Mouse (Mus musculus) right cerebral cortex, adult 2 months (tissue): ENCODE data around the gene Shisa8.
"Not testable (repeated sequence)": the region's sequence is repeated elsewhere in the genome, so short reads cannot be mapped to it uniquely, and the experiment has no call there.

Experiments used
- DNase-seq, 2 experiments: peaks; one replicate each; pipeline ENCODE4 v3.0.0; 2021 to 2022; ENCODE audit warnings: low spot score in 2 of 2

Gene Shisa8

DNA sequence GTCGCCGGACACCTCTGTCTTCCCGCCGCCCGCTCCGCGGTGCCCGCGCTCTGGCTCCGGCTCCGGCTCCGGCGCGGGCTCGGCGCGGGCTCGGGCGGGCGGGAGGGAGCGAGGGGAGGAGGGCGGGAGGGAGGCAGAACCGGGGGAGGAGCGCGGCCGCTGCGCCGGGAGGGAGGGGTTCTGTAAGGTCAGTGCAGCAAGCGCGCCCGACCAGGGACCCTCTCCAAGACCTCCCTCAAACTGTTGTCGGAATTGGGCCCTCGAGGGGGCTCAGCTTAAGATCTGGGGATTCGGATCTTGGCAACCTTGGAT is at the start of gene Shisa8:
Gene Shisa8 (minus strand): TSS at position 64 of the 312 bp plus-strand sequence.
- DNase-seq: no peak

DNA sequence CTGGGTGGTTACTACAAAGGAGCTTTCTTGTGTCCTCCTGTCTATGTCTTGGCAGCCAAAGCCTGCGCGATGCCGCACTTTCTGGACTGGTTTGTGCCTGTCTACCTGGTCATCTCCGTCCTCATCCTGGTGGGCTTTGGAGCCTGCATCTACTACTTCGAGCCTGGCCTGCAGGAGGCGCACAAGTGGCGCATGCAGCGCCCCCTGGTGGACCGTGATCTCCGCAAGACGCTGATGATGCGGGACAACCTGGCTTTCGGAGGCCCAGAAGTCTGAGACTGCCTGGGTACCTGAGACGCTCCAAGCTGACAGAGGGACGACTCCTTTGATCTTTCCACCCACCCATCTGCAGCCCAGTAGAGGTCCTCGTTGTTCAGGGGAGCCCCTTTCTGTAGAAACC is 46.9 kb upstream of the Shisa8 start:
- peak; percentile 75 to 79 for DNase-seq

DNA sequence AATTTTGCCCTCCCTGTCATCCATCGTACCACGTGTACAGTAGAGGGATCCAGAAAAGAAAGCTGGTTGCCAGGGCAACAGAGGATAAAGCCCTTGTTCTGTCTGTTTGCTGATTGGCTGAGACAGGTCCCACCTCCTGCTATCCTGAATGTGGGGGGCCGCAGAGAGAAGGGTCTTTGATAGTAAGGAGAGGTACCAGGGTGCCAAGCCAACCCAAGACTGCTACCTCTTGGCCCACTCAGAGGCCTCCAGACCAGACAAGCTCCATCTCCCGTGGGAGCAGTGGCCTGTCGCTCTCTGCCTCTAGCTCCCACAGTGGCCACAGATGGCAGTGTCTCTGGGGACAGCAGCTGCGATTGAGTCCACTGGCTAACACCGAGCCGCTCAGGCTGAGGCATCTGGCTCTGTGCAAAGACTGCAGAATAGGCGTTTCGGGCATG is 43.3 kb upstream of the Shisa8 start:
- peak; percentile 83 to 94 for DNase-seq

DNA sequence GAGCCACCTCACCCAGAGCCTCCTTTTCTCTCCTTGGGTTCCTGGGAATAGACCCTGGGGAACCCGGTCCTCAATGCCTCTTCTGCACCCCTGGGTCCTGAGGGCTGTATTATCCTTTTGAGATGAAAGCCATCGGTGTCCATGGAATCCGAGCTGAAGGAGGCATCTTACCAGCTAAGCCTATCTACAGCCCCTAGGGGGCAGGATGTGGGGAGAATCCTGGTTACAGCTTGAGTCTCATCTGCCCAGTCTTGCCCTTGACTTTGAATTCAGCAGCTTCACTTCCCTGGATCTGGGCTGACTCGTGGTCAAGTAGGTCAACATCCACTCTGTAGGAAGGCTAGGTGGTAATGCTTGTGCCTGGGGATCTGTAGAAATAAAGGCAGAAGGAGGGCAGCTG is 42.6 kb upstream of the Shisa8 start:
- peak in 1 of 2 experiments; percentile 36 for DNase-seq

DNA sequence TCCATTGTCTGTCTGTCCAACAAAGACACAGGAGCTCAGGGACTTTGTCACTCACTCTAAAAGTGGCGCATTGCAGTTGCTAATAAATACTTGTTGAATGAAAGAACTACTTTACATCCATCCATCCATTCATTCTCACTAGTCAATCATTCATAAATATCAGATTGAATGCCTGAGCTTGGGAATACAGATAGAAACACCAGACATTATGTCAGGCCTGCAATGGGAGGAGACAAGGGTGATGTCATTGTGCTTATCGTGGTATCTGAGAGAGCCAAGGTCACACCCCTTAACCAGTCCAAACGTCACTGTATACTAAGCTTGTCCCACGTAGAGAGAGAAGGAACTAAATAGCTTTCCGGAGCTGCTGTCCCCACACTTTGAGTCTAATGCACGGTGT is 39.5 kb upstream of the Shisa8 start, which contains the start of gene 1500009C09Rik:
Gene 1500009C09Rik (plus strand): TSS at position 301 of the 400 bp plus-strand sequence.
- DNase-seq: no peak

DNA sequence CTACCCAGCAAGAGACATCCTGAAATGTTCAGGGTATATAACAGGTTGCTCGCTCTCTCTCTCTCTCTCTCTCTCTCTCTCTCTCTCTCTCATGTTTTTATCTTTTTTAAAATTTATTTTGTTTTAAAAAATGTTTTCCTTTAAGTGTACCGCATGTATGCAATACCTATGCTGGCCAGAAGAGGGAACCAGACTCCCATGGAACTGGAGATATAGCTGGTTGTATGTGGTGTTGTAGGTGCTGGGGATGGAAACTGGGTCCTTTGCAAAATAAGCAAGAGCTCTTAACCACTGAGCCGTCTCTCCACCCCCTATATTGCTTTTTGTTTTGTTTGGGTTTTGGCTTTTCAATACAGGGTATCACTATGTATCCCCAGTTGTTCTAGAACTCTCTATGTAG is 39.0 kb upstream of the Shisa8 start:
- DNase-seq: no peak

DNA sequence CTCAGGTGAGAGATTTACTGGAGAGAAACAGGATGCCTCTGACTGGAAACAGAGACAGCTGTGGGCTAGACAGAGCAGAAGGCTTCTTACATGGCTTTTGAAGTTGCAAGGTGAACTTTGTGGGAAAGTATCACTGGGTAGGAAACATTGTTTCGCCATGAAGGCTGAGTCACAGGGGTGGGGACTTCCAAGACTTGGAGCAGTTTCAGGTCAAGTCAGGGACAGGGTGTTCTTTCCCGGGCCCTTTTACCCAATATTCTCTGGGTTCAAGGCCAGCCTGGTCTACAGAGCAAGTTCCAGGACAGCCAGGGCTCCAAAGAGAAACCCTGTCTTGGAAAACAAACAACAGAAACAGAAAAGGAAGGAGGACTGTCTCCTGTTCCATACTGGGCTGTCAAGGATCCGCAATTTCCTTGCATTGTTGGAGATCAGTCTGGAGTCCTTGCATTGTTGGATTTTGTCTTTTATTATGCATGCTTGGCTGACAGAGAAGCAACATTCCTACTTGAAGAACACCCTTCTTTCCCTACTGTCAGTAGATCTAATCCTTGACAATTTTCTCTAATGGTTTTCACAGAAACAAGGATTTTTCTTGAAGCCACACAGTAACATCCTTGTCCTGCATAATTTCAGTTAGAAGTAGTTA is 34.6 kb upstream of the Shisa8 start:
- DNase-seq: no peak

DNA sequence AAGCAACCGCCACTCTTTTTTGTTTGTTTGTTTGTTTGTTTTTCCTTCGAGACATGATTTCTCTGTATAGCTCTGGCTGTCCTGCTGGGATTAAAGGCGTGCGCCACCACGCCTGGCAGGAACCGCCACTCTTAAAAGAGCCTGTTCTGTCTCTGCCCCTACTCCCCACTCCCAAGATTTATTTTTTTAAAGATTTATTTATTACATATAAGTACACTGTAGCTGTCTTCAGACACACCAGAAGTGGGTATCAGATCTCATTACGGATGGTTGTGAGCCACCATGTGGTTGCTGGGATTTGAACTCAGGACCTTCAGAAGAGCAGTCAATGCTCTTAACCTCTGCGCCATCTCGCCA is 32.2 kb upstream of the Shisa8 start:
- DNase-seq: not testable (repeated sequence)

DNA sequence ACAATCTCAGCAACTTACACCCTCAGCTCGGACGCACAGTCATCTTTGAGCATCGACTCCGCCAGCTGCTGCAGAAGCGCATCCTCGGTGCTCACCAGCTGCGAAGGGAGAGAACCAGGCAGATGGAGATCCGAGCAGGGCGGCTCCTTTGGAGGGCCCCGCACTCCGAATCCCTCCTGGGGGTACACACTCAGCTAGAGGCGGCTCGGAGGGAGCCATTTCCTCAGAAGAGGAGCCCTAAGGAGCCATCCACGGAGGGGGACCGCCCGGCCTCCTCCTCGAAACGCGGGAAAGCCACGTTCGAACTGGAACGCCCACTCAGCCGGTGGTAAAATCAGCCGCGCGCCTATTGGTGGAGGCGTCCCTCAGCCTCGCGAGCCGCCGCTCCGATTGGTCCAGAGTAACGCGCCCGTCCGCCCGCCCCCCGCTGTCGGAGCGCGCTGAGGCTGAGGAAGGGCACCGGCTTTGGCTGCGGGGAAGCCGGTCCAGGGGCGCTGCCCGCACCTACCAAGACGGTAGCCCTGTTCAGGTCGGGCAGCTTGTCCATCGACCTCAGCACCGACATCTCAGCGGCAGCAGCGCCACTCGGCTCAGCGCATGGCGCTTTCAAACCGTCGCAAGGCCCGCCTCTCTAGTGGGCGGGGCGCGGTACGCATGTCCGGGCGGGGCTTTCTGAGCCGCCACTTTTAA is 31.6 kb upstream of the Shisa8 start, which contains the start of gene Cenpm:
Gene Cenpm (minus strand): TSS at position 634 of the 690 bp plus-strand sequence.
- DNase-seq: peak; percentile 95 to 96

DNA sequence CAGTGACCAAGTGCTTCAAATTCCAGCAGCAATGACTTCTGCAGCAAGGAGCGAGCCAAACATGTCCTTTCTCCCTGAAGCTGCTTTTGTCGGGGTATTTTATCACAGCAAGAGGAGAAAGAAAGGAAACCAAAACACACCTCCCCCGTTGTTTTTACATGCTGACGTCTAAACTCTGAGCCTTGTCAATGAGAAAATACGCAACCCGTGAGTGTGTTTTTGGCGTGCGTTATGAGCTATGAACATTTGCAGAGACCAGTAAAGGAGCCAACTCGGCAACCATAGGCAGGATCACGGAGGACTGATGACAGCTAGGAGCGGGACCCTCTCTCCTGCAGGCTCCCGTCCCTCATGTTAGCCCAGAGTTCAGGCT is 31.1 kb upstream of the Shisa8 start:
- DNase-seq: no peak

DNA sequence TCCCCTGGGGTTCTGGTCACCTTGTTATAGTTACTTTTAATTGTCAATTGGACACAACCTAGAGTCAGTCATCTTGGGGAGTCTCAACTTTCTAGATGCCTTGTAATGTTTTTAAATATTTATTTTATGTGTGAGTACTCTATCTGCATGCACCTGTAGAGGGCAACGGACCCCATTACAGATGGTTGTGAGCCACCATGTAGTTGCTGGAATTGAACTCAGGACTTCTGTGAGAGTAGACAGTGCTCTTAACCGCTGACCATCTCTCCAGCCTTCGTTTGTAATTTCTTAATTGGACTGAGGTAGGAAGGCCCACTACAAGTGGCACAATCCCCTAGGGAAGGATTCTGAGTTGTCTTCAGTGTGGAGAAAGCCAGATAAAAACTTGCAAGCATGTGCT is 30.7 kb upstream of the Shisa8 start:
- DNase-seq: no peak

DNA sequence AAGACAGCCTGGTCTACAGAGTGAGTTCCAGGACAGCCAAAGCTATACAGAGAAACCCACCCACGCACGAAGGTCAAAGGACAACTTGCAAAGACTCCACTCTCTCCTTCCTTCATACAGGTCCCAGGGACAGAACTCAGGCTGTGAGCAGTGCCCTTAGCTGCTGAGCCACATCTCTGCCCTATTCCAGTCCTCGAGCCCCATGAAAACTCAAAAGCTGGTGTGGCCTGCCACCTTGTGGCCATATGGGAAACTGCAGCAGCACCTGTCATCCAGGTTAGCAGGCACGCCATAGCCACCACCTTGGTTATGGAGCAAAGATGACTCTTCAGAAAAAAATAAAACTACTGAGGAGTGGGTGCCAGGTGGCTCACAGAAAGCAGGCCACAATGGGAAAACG is 23.9 kb upstream of the Shisa8 start:
- DNase-seq: peak; percentile 89 to 93

DNA sequence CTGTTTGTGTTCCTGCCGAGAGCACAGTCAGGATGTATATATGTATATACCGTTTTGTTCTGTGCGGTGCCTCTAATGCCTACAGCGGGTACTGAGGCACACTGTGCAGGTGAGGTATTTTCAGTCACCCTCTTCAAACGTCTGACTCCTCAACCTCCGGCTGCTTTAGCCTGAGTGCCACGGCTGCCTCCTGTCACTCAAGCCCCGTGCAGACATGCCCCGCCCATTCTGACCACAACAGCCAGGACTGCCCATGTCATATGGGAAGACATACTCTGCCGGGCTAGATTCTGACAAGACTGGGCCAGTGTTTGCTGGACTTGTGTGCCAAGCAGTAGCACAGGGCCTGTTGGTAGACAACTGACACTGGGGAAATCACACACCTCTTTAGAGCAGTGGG is 23.0 kb upstream of the Shisa8 start:
- DNase-seq: no peak

DNA sequence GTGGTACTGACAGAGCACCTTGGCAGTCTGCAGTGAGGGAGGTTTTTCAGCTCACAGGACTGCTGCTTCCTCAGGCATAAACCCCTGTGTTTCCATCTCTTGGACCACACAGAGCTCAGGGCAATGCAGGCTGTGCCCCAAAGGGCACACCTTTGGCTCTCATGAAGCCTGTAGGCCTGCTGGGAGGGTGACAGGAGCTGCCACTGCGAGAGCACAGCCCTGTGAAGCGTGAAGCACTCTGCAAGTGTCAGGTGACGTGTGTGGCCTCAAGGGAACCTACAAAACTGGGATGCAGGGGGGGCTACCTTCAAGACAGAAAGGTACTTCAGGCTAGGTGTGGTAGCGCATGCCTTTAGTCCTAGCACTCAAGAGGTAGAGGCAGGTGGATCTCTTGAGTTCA is 20.0 kb upstream of the Shisa8 start:
- DNase-seq: no peak

DNA sequence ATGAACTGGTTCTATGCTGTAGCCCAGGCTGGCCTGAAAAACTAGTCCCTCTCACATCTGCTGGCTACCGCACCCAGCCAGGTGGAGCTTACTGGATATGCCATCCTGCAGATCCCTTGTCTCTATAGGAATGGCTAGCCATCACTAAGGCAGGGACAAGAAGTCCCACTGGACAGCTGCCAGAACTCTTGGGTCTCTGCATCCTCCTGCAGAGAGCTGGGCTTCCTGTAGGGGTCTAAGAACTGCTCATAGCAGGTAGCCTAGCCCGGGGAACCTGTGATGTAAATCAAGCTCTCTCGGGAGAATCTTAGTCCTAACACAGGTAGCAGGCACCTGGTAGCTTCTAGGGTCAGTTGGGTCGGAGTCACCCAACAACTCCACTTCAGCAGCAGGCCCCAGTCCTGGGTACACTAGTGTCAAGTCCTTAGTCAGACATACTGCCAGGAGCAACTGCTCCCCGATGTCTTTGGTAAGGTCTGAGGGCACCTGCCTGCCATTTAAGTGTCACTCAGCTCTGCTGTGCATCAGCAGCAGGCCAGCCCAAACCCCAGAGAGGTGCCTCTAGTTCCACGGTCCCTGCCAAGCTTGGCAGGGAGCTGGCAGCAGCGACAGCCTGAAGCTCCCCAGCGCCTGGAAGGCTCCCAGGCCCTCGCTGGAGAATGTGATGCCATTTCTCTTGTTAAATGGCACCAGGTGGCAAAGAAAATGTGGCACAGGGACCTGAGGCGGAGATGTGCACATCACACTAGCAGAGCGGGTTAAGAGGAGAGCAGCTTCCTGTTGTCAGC is 19.2 kb upstream of the Shisa8 start:
- DNase-seq: no peak

DNA sequence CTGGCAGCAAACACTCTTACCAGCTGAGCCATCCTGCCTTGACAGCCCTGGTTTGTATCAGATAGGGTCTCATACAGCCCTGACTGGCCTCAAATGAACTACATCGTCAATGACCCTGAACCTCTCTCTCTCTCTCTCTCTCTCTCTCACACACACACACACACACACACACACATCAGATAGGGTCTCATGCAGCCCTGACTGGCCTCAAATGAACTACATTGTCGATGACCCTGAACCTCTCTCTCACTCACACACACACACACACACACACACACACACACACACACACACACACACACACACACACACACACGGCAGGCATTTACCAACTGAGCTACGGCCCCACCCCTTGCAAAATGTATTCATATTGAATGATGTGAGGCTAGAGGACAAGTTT is 18.5 kb upstream of the Shisa8 start:
- DNase-seq: no peak

DNA sequence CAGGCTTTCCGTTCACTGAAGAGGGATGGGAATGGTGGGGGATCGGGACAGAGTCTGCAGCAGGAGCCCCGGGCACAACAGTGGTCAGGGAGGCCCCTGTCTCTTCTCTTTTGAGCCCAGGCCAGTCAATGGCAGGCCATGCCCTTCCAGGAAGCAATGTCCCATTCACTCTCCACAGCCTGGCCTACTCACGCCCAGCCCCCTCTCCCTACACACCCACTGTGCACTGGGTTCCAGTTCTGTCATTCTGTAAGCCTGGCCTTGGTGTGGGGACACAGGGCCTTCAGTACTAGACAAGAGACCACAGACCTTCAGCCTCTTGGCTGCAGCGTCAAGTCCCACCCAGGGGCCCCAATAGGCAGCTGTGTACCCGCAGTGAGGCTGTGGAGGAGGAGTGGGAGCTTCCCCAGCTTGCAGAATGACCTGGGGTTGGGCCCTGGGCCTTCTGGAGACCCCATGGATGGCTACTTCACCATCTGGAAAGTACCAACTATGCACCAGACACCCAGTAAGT is 17.5 kb upstream of the Shisa8 start:
- DNase-seq: no peak

DNA sequence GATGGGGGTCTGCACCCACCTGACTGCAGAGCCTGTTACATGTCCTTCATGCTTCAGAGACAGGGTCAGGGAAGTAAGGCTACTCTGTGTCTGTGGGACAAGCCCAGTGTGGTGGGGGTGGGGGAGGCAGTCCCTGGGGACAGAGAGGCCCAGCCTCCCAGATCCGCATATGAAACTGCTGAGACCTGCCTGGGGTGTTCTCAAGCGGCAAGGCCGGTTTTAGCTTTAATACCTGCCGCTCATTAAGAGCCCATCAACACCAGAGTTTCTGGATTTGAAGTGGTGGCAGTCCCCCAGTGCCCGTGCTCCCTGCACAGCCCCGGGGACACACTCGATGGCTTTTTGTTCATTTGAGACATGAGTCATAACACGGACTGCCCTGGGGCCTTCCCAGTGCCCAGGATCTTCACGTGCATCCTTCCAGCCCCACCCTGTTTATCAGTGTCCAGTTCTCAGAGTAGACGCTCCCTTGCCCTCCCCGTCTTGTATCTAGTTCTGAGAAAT is 17.0 kb upstream of the Shisa8 start:
- no peak for DNase-seq

DNA sequence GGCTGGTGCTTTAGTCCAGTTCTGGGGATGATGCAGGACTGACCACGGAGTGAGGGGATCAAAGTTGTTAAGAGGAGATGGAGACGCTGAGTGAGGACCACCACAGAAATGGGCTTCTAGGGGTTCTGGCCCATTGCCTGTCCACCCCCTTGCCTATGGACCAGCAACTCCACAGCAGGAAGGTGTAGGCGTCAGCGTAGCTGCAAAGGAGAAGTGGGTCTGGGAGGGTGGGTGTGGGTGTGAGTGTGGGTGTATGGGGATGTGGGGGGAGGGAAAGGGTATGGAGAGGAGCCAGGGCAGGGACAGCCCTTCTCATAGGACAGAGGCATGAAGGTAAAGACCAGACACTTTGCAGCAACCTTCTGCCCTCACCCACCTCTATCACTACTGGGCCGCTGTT is 13.2 kb upstream of the Shisa8 start:
- DNase-seq: no peak

DNA sequence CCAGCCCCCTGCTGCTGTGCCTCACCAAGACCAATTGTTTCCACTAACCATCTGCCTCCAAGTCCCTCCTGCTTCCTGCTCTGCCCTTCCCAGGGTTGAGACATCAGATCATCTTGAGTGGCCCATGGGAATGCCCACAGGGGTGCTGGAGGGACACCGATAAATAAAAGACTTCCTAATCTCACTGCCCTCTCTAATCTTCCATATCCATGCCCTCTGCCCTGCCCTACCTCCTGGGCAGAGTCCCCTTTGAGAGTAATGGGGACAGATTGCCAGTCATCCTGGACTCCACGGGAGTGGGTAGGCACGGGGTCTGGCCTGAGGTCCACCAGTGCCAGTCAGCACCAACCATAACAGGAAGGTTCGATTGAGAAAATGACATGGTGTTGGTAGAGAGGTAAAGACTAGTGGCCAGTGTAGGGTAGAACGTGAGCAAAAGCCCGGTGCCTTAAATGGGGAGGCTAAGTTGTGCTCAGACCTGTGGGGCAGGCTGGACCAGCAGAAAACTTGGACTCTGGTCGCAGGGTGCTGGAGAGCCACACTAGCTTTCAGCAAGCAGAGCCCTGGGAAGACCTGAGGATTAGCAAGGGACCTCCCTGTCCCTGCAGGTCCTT is 12.1 kb upstream of the Shisa8 start:
- DNase-seq: no peak

DNA sequence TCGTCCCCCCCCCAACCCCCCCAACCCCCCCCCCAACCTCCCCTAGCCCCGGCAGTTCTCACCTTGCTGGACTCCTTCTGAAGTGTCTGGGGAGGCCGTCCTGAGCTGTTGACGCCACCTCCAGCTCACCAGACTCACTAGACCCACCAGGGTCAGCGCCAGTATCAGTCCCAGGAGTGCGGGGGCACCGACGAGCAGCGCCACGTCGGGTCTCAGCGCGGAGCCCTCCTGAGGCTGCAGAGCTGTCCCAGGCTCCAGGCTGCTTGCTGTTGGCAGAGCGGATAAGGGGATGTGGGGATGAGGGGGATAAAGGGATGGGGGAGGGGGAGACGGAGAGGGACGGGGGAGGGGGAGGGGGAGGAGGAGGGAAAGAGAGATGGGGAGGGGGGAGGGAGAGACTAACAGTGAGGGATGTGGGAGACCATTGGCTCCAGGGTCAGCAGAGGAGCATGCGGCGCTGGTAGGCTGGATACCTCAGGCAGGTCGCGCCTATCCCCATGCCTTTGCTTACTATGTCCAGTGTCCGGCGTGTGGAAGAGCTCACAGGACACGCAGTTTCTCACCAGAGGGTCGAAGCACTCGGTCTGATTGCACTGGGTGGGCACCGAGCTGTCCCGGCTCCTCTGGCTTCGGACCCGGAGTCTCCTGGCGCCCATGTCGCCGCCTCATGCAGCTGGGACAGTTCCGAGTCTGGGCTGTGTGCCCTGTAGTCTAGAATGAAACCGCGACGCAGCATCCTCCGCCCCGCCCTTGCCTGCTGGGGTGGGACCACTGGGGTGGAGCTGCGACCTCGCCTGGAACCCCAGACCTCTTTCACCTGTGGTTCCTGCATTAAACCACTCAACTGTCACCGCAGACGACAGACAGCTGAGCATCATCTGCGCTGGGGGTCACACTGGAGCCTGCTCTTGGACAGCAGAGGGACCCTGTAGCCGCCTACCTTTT is 11.3 kb upstream of the Shisa8 start, which contains the start of gene Tnfrsf13c:
Gene Tnfrsf13c (minus strand): TSS at position 713 of the 945 bp plus-strand sequence.
- DNase-seq: no peak
